Mouse (Mus musculus) lung, postnatal 25 days (tissue): ENCODE results near the gene Cyp2j9.
"Not testable (repeated sequence)": the region's sequence is repeated elsewhere in the genome, so short reads cannot be mapped to it uniquely, and the experiment has no call there.

ENCODE experiments used
- DNase-seq: peaks from one replicate; pipeline ENCODE4 v3.0.0; 2022; ENCODE audit warnings: low spot score

The Cyp2j9 gene

GRCm38 (mm10) chr4:96590911-96591790 lies at the start of gene Cyp2j9:
Gene Cyp2j9, minus strand, starts transcription at chr4:96591578.
- DNase-seq: peak; percentile 77

- no peak for DNase-seq
Measured at GRCm38 (mm10) chr4:96635455-96635854, 44.1 kb upstream of the Cyp2j9 start.

- no peak for DNase-seq
Measured at GRCm38 (mm10) chr4:96622474-96622873, 31.1 kb upstream of the Cyp2j9 start.

- DNase-seq: no peak
Measured at GRCm38 (mm10) chr4:96591791-96592150, 393 bp upstream of the Cyp2j9 start.

- DNase-seq: no peak
Measured at GRCm38 (mm10) chr4:96581425-96582088, 9.8 kb downstream of the Cyp2j9 start.

GRCm38 (mm10) chr4:96580351-96580750 lies 11.0 kb downstream of the Cyp2j9 start:
- DNase-seq: not testable (repeated sequence)

- DNase-seq: no peak
Measured at GRCm38 (mm10) chr4:96569442-96569841, 21.9 kb downstream of the Cyp2j9 start.

GRCm38 (mm10) chr4:96567988-96568387 lies 23.4 kb downstream of the Cyp2j9 start:
- DNase-seq: no peak

GRCm38 (mm10) chr4:96565808-96566207 lies 25.6 kb downstream of the Cyp2j9 start:
- DNase-seq: no peak

- DNase-seq: no peak
Measured at GRCm38 (mm10) chr4:96560464-96560863, 30.9 kb downstream of the Cyp2j9 start.

GRCm38 (mm10) chr4:96559781-96560180 lies 31.6 kb downstream of the Cyp2j9 start:
- DNase-seq: no peak

- peak; percentile 53 for DNase-seq
Measured at GRCm38 (mm10) chr4:96553133-96553819, 38.1 kb downstream of the Cyp2j9 start, which contains the start of gene Cyp2j6. Gene Cyp2j6, minus strand, starts transcription at chr4:96553661.

- no peak for DNase-seq
Measured at GRCm38 (mm10) chr4:96551619-96552018, 39.8 kb downstream of the Cyp2j9 start.

GRCm38 (mm10) chr4:96545976-96546375 lies 45.4 kb downstream of the Cyp2j9 start:
- no peak for DNase-seq

- no peak for DNase-seq
Measured at GRCm38 (mm10) chr4:96525772-96526171, 65.6 kb downstream of the Cyp2j9 start.

- no peak for DNase-seq
Measured at GRCm38 (mm10) chr4:96522256-96522655, 69.1 kb downstream of the Cyp2j9 start.
